Mouse (Mus musculus) liver, adult (tissue): ENCODE results near the gene Srsf3.

Source experiments
- GATA4 ChIP-seq: IDR thresholded peaks from 2 replicates; pipeline ENCODE4 v1.6.1; 2014; ENCODE audit warnings: mild to moderate bottlenecking, low read length; ENCODE audit not compliant: insufficient replicate concordance

Gene Srsf3

DNA sequence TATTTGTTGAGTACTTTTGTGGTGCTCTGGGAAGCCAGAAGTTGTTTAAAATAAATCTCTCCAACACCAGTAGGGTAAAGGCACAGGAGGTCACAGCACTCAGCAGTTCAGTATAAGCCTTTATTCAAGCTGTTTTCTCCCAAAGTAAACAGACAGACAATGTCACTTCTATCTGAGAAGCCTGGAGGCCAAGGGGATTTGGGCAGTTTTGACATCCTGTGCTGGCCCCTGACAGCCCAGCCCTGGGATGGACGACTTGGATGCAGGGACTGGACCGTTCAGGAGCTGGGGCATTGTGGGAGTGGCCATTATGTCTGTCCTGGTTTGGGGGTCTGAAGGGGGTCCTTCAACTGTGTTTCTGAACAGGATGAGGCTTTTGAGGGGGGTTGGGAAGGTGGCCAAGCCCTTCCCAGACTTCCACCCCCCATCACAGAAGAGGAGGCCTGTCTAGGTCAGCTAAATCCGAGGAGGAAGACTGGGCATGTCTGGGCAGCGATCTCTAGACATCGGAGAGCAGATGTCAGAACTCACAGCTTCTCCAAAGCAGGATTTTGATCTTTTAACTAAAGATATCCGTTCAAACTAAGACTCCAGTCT lies 59.0 kb downstream of the Srsf3 start:
- no peak for TF ChIP-seq GATA4

DNA sequence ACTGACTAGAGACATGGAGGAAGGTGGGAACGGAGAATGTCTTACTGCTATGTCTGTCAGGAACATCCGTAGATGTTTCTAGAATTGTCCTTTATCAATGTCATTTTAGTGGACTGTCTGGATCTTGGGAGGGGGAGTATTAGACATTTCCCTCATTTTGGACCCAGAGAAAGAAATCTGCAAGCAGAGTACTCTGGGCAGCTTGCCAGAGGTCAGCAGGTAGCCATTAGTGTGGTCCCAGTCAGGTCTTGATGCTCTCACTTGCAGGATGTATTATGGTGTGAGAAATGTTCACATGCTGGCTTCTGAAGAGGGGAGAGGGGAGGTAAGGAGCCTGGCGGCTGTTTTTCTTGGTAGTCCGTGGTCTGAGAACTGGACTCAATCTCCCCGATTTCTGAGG lies 60.1 kb downstream of the Srsf3 start:
- no peak for TF ChIP-seq GATA4
